Mouse (Mus musculus): ENCODE measurements around the gene Flnb. TPM values are rescaled to one million over a fixed set of nuclear protein-coding genes. Genes with fewer than 3 reads are reported as not detected.

Flnb gene
- polyA plus RNA-seq, 1 experiment: 4.2 TPM

DNA sequence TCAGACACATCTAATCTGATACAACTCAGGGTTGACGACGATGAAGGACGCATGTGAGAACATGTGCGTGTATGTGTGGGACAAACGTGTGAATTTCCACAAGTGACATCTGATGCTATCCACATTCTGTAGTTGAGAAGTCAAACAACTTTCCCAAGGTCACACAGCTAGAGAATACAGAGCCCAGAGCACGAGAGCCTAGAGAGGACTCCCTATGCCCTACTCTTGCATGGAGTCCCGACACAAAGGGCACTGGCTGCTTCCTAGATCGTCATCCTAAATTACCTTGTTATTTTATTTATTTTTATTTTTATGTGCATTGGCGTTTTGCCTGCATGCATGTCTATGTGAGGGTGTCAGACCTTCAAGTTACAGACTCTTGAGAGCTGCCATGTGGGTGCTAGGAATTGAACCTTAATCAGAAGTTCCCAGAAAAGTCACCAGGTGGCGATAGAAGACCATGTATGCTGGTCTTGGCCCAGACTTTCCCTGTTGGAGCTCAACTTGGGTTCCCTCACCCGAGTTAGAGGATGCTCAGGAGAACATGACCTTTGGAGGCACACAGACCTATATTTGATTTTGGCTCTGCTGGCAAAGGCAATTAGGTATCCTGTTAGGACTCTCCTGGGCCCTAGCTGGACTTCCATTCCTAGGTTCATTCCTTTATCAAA is 146.6 kb downstream of the Flnb start:
- Histone ChIP-seq H3K27me3 (replicated peaks) (peaks cover 7% of the 10 kb centered on the region), H3K4me1 (peaks cover 9% of the 10 kb centered on the region; the same call in 1 of the 2 replicates), H3K9me3 (no peaks in the 10 kb centered on the region), H3K4me3 (replicated peaks) (no peak overlapping the region), H3K36me3 (replicated peaks; ENCODE audit: low read length) (no peaks in the 10 kb centered on the region)
- no peak for TF ChIP-seq FLI1 (IDR thresholded peaks at IDR 0.05; ENCODE audit: low read length)
- no peak for TF ChIP-seq GATA1 (IDR thresholded peaks at IDR 0.05; ENCODE audit: borderline replicate concordance, low read length)

DNA sequence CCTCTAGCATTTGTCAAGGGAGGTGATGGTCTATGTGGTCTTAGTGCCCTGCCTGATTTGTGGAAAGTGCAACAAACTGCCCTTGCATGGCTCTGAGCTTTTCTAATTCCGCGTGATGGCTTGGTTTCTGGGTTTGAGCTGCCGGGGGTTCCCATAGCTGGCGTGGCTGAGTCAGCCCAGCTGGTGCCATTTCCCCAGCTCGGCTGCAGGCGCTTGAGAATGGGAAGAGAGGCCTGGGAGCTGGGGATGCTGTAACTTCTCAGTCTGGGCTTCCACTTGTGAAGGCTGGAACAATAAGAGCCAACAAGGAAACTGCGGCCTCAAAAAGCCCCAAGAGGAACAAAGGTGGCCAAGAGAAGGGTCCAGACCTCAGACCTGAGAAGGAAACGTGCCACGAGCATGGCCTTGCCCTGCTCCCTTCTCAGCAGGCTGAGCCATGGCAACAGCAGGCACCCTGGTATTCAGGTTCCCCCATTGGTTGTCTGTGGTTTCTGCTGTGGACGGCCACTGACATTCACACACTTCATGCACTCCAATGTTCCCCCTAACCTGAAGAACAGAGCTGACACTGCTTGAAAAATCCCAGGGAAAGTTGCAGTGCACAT is 154.2 kb downstream of the Flnb start:
- no peak overlapping the region for H3K4me3 ChIP-seq (replicated peaks)
- H3K4me1 ChIP-seq: peaks cover 42% of the 10 kb centered on the region
- H3K27me3 ChIP-seq (replicated peaks): peaks cover 2% of the 10 kb centered on the region
- no peaks in the 10 kb centered on the region for H3K9me3 ChIP-seq
- no peaks in the 10 kb centered on the region for H3K36me3 ChIP-seq (replicated peaks; ENCODE audit: low read length)
- TF ChIP-seq FLI1 (IDR thresholded peaks at IDR 0.05; ENCODE audit: low read length) (no peak), GATA1 (IDR thresholded peaks at IDR 0.05; ENCODE audit: borderline replicate concordance, low read length) (no peak)

DNA sequence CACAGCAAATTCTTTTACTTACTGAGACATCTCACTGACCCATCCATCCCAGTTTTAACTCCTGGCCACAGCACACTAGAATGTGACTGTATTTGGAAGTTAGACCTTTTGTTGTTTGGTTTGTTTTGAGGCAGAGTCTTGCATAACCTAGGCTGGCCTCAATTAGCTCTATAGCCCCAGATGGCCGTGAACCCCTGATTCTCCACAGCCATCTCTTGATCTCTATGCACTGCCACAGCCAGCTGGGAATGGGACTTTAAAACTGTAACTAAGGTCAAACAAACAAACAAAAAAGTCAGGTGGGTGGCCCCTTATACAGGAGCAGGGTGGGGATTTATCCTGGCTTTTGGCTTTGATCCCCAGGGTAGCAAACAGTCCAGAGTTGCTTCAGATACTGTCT is 156.9 kb downstream of the Flnb start:
- H3K9me3 ChIP-seq: no peaks in the 10 kb centered on the region
- H3K4me3 ChIP-seq (replicated peaks): no peak overlapping the region
- H3K36me3 ChIP-seq (replicated peaks; ENCODE audit: low read length): no peaks in the 10 kb centered on the region
- H3K4me1 ChIP-seq: peaks cover 66% of the 10 kb centered on the region
- TF ChIP-seq GATA1 (IDR thresholded peaks at IDR 0.05; ENCODE audit: borderline replicate concordance, low read length) (no peak), FLI1 (IDR thresholded peaks at IDR 0.05; ENCODE audit: low read length) (no peak)
- H3K27me3 ChIP-seq (replicated peaks): no peaks in the 10 kb centered on the region

DNA sequence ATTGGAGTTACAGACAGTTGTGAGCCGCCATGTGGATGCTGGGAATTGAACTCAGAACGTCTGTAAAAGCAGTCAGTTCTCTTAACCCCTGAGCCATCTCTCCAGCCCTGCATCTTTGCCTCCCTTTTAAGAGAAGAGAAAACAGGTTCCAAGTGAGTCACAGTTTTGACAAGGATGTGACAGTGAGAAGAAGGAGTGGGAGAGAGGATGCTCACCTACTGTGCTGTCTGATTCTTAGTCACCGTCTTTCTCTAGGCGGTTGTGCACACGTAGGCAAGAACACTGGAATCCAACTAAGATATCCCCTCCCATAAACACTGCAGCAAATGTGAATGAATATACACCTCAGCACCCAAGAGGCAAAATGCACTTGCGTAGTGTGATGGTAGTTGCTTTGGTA is 157.4 kb downstream of the Flnb start:
- no peaks in the 10 kb centered on the region for H3K27me3 ChIP-seq (replicated peaks)
- no peaks in the 10 kb centered on the region for H3K36me3 ChIP-seq (replicated peaks; ENCODE audit: low read length)
- no peak overlapping the region for H3K4me3 ChIP-seq (replicated peaks)
- H3K9me3 ChIP-seq: no peaks in the 10 kb centered on the region
- no peak for TF ChIP-seq FLI1 (IDR thresholded peaks at IDR 0.05; ENCODE audit: low read length)
- no peak for TF ChIP-seq GATA1 (IDR thresholded peaks at IDR 0.05; ENCODE audit: borderline replicate concordance, low read length)
- H3K4me1 ChIP-seq: peaks cover 69% of the 10 kb centered on the region

DNA sequence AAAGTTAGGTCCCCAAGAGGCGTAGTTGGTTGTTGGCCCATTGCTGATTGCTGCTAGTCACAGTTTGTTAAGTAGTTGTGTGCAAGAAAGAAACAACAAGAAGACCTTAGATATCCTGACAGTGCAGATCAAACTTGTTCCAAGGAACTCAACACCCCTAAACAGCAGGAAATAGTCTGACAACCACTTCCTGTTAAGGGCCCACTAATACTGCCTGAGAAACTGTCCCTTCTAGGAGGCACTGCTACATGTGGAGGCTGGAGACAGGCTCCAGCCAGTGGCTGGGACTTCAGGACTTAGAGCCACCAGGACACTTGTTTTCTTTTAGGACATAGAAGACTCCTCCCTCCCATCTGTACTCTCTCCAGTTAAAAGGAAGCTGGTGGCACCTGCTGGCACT is 159.7 kb downstream of the Flnb start:
- Histone ChIP-seq H3K4me3 (replicated peaks) (peak overlapping the region; percentile 85), H3K27me3 (replicated peaks) (no peaks in the 10 kb centered on the region), H3K4me1 (peaks cover 65% of the 10 kb centered on the region), H3K9me3 (no peaks in the 10 kb centered on the region), H3K36me3 (replicated peaks; ENCODE audit: low read length) (no peaks in the 10 kb centered on the region)
- TF ChIP-seq GATA1 (IDR thresholded peaks at IDR 0.05; ENCODE audit: borderline replicate concordance, low read length) (no peak), FLI1 (IDR thresholded peaks at IDR 0.05; ENCODE audit: low read length) (no peak)

DNA sequence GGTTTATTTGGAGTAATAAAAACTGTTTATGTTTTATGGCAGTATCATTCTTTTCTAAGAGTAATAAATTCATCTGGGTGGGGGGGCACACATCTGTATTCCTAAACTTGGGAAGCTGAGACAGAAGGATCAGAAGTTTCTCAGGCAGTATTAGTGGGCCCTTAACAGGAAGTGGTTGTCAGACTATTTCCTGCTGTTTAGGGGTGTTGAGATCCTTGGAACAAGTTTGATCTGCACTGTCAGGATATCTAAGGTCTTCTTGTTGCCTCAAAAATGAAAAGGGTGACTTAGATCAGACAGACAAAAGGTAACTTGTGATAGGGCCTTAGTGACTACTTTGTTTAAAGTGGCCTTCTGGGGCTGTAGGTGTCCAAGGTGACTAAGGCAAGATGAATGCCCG is 160.4 kb downstream of the Flnb start:
- peak overlapping the region; percentile 46 for H3K4me3 ChIP-seq (replicated peaks)
- no peaks in the 10 kb centered on the region for H3K9me3 ChIP-seq
- TF ChIP-seq FLI1 (IDR thresholded peaks at IDR 0.05; ENCODE audit: low read length) (no peak), GATA1 (IDR thresholded peaks at IDR 0.05; ENCODE audit: borderline replicate concordance, low read length) (no peak)
- no peaks in the 10 kb centered on the region for H3K27me3 ChIP-seq (replicated peaks)
- no peaks in the 10 kb centered on the region for H3K36me3 ChIP-seq (replicated peaks; ENCODE audit: low read length)
- peaks cover 65% of the 10 kb centered on the region for H3K4me1 ChIP-seq

DNA sequence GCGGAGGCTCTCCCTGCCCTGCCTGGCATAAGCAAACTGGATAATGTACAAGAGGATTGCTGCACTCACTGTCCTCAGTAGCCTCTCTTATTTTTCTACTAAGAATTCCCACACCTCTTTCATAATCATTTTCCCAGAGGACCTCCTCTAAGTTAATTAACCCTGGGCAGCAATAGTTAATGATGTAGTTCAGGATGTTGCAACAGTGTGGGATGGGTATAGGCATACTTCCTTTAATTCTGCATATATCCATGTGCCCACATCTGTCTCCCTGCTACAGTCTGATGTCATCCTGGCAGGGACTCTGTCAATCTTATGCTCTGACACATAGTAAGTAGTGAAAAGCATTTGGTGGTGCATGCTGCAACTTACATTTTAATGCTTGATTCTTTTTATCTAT is 163.5 kb downstream of the Flnb start:
- no peaks in the 10 kb centered on the region for H3K27me3 ChIP-seq (replicated peaks)
- H3K36me3 ChIP-seq (replicated peaks; ENCODE audit: low read length): no peaks in the 10 kb centered on the region
- H3K4me1 ChIP-seq: peaks cover 56% of the 10 kb centered on the region
- no peaks in the 10 kb centered on the region for H3K9me3 ChIP-seq
- H3K4me3 ChIP-seq (replicated peaks): no peak overlapping the region
- TF ChIP-seq GATA1 (IDR thresholded peaks at IDR 0.05; ENCODE audit: borderline replicate concordance, low read length) (no peak), FLI1 (IDR thresholded peaks at IDR 0.05; ENCODE audit: low read length) (no peak)

DNA sequence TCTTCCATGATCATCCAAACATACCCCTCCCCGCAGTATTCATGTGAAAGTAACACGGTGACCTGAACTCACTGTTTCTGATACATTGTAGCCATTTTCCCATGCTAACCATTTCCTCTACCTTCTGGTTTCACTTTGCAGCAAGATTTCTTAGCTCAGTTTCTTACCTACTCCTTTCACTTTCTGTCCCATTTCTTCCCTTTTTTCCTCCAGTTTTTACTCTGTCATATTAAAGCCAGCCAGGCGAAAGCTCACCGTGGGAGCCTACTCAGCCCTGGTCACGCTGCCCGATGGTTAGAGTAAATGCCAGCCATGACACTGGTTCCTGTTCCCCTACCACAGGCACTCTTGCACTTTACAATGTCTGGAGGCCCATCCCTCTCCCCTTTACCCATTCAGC is 169.2 kb downstream of the Flnb start:
- no peaks in the 10 kb centered on the region for H3K9me3 ChIP-seq
- no peaks in the 10 kb centered on the region for H3K36me3 ChIP-seq (replicated peaks; ENCODE audit: low read length)
- TF ChIP-seq FLI1 (IDR thresholded peaks at IDR 0.05; ENCODE audit: low read length): no peak
- TF ChIP-seq GATA1 (IDR thresholded peaks at IDR 0.05; ENCODE audit: borderline replicate concordance, low read length): no peak
- H3K27me3 ChIP-seq (replicated peaks): no peaks in the 10 kb centered on the region
- peak overlapping the region; percentile 56 for H3K4me3 ChIP-seq (replicated peaks)
- peaks cover 32% of the 10 kb centered on the region for H3K4me1 ChIP-seq

DNA sequence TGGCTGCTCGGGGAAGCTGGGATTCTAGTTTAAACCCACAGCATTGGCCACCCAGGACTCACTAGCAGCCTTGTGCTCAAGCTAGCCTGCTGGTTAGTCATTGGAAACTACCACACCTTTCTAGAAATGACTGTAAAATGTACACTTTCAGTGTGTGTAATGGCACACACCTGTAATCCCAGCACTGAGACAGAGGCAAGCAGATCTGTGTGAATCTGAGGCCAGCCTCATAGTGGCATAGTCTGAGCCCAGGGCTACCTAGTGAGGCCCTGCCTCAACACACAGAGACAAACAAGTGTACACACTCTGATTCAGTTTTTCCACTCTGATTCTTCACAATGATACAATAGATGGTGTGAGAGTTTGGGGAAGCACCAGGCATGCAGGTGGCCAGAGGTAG is 171.6 kb downstream of the Flnb start:
- Histone ChIP-seq H3K36me3 (replicated peaks; ENCODE audit: low read length) (no peaks in the 10 kb centered on the region), H3K4me1 (peaks cover 55% of the 10 kb centered on the region), H3K27me3 (replicated peaks) (peaks cover 3% of the 10 kb centered on the region), H3K9me3 (no peaks in the 10 kb centered on the region), H3K4me3 (replicated peaks) (no peak overlapping the region)
- TF ChIP-seq GATA1 (IDR thresholded peaks at IDR 0.05; ENCODE audit: borderline replicate concordance, low read length): no peak
- no peak for TF ChIP-seq FLI1 (IDR thresholded peaks at IDR 0.05; ENCODE audit: low read length)

DNA sequence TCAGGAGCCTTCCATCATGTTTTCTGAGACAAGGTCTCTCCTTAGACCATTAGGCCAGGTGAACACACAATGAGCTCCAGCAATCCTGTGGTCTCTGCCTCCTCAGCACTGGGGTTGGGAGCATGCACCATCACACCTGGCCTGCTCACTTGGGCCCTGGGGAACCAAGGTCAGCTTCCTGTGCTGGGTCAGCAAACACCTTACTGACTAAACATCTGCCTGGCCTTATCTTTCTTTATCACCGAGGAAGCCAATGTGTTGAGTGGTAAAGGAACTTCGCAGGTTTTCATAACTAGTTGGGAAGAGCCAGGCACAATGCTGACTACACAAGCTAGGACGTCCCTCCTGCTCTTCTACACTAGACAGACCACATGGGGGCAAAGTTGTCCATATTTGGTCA is 172.2 kb downstream of the Flnb start:
- Histone ChIP-seq H3K9me3 (no peaks in the 10 kb centered on the region), H3K36me3 (replicated peaks; ENCODE audit: low read length) (no peaks in the 10 kb centered on the region), H3K4me1 (peaks cover 57% of the 10 kb centered on the region), H3K27me3 (replicated peaks) (peaks cover 3% of the 10 kb centered on the region), H3K4me3 (replicated peaks) (no peak overlapping the region)
- no peak for TF ChIP-seq GATA1 (IDR thresholded peaks at IDR 0.05; ENCODE audit: borderline replicate concordance, low read length)
- no peak for TF ChIP-seq FLI1 (IDR thresholded peaks at IDR 0.05; ENCODE audit: low read length)

Data from megakaryocyte, embryonic 14.5 days (primary cell).